Mouse (Mus musculus) ovary, postnatal 14 days (tissue): Measurements from ENCODE around the gene Hapln3.

Source experiments
- DNase-seq: peaks from one replicate; pipeline ENCODE4 v3.0.0; 2022; ENCODE audit warnings: low spot score

Hapln3 gene

GRCm38 (mm10) chr7:79130843-79131444 lies at the start of gene Hapln3:
TSS of gene Hapln3 (minus strand) at chr7:79131018.
- DNase-seq = no peak

GRCm38 (mm10) chr7:79173800-79174199 lies 43.0 kb upstream of the Hapln3 start:
- no peak for DNase-seq

DNA sequence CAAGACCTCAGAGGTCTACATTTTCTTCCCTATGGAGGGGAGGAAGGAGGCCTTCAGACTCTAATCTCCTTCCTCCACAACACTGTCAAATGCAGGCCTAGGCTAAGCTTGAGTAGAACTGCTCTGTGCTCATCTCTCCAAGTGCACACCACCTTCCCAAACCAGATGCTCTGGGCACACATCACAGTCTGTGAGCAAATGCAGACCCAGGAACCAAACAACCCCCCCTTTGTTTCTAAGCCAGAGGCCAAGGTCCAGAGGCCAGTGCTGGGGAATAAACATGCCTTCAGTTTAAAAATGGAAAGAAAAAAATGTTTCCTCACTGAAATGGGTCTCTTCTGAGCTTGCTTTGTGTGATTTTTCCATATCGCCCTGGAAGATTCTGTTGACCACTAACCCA lies 41.0 kb upstream of the Hapln3 start:
- no peak for DNase-seq

- DNase-seq = no peak
Observed at GRCm38 (mm10) chr7:79167006-79167562, 36.3 kb upstream of the Hapln3 start.

DNA sequence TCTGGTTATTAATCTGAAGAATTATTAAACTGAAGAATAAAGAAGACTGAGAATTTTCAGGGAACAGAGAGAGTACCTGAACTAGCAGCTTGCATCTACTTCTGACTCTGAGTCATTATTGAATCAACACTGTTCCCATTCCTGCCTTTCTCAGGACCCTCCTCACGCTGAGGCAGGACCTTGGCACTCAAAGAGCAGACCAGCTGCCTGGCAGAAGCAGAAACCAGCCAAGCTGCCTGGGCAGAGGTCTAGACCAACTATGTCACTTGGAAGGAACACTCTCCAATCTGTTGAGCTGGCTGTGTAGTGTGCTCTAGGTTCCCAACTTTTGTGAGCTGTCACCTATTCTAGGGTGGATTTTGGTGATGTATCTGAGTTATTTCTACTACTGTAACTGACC lies 28.6 kb upstream of the Hapln3 start:
- no peak for DNase-seq

- DNase-seq = no peak
Observed at GRCm38 (mm10) chr7:79149522-79149921, 18.7 kb upstream of the Hapln3 start.

DNA sequence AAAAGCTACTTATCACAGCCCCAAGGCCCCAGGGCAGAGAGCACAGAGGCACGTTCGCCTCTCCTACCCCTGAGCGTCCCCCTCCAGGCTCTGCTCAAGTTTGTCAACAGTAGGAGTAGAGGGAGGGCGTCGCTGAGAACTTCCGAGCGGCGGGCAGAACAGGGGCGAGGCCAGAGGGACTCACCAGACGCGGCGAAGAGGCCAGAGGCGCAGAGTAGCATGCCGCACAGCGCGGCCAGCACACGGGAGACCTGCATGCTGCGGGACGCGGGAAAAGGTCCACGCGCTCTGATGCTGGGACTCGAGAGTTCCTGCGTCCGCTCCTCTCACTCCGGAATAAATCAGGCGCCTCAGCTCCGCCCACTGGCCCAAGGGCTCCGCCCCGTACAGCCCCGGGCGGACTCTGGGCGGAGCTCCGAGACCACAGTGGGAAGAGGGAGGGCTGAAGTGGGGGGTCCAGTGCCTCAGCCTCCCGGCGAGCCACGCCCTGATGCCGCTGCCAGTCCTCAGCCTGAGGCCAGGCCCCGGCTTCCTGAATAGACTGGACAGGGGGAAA lies 18.0 kb upstream of the Hapln3 start, which contains the start of gene Mfge8:
Gene Mfge8 (minus strand): TSS at position 350 of the 556 bp plus-strand sequence.
- DNase-seq = peak; percentile 76

- DNase-seq = no peak
Observed at GRCm38 (mm10) chr7:79147931-79148653, 17.3 kb upstream of the Hapln3 start.

DNA sequence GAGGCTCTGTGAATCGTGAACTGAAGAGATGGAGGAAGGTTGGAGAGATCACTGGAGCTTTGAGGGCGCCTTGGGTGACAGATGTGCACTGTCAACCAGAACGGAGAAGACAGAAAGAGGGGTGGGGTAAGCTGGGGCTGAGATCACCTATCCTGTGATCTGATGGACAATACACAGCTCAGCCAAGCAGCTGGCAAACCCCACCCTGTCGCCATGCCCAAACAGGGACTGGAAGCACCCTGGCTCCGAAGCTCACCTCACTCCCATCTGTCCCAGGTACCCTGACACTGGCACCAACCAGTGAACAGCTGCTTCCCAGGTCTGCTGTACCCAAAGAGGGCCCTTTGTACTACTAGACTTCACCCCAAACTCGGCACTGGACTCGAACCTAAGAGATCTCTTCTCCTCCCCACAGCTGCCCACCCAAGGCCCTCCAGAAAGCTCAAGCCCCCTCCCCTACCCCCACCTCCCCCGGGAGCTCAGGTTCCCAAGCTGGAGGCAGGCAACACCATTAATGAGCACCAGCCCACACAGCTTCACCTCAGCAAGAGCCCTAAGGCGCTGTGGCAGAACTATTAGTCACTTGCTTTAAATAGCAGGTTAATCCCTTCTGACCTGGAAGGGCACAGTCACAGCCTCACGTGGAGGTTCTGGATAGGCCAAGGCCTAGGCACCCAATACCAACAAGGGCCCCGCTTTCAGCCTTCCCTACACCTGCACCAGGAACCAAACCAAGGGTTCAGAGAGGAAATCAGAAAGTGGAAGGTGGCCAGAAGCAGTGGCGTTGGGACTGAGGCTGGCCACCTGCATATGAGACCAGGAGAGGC lies 16.4 kb upstream of the Hapln3 start:
- DNase-seq = no peak

DNA sequence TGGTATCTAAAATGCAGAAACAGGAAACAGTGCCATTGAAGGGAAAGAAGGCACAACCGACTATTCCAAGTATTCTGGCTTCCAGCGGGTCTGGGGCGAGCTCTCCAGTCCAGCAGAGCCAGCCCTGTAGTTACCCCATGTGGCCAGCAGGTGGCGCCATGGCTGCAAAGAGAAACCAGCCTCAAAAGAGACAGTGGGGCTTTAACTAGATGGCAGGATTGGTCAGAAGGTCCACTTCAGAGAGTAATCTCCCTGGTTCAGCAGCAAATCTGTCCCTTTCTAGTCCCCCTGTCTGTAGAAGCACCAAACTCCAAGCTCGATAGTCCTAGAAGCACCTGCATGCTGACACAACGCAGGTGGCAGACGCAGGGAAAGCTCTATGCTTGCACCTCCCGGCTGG lies 10.1 kb upstream of the Hapln3 start:
- peak; percentile 80 for DNase-seq

GRCm38 (mm10) chr7:79139891-79140591 lies 9.2 kb upstream of the Hapln3 start:
- DNase-seq = no peak

- DNase-seq = no peak
Observed at GRCm38 (mm10) chr7:79139328-79139824, 8.6 kb upstream of the Hapln3 start.

- no peak for DNase-seq
Observed at GRCm38 (mm10) chr7:79133391-79133790, 2.6 kb upstream of the Hapln3 start.

GRCm38 (mm10) chr7:79130385-79130784 lies 433 bp downstream of the Hapln3 start:
- DNase-seq = no peak

DNA sequence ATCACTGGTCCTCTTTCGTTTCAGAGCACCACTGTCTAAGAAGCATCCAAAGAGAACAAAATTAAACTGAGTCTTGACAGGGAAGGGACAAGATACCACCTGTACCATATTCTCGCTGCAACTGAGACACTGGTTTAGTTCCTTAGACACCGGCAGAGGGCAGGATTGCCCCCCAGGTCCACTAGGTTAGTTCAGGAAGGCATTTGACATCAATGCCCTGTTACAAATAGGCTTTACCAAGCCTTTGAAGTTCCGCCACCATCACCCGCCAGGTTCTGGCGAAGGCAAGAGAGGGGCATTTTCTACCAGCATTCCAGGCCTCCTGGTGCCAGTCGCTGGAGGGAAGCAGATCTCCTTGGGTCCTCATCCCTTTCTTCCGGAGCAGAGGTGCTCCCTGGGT lies 935 bp downstream of the Hapln3 start:
- no peak for DNase-seq

DNA sequence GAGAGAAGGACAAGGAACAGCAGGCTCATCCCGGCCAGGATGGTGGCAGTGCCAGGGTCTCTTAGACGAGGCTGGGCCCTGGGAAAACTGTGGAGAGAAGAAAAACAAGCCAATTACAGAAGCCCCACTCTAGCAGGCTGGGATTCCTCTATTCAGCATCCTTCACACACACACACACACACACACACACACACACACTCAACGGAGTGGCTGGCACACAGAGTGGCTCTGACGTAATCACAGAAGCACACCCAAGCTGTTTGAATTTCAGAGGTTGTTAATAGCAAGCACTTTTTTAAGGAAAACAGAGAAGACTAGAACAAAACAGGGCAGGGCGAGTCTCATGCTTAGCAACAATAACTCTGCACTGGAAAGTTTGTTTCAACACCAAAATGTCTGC lies 7.4 kb downstream of the Hapln3 start:
- DNase-seq = no peak

DNA sequence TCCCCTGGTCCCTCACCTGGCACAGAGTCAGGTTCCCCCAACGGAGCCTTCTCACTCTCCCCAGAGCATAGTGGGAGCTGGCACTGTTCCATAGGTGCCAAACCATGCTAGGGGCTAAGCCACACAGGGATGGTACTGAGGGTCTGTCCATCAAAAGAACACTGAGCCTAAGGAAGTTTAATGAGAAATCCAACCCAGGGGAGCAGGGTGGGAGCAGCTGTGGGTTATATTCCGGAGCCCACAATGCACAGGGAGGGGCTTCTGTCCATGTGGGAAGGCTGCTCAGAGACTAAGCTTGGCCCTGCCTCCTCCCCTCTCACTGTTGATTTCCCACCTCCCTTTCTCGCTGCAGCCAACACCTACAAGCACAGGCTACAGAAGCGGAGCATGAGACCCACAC lies 17.0 kb downstream of the Hapln3 start:
- no peak for DNase-seq

DNA sequence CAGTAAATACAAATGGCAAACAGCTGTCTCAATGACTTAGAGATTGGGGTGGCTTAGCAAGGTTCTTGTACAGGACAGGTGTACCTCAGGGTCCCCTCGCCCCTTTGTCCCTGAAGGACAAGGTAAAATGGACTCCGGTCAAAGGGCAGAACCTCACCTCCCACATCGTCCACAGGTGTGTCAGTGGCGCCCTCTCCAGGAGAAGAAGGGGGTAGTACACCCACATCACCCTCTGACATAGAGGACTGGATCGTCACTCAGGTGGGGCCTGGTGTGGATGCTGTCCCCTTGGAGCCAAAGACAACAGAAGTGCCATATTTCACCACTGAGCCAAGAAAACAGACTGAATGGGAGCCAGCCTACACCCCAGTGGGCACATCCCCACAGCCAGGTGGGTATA lies 34.3 kb downstream of the Hapln3 start:
- no peak for DNase-seq

- peak; percentile 3 for DNase-seq
Observed at GRCm38 (mm10) chr7:79089111-79089510, 41.7 kb downstream of the Hapln3 start.

DNA sequence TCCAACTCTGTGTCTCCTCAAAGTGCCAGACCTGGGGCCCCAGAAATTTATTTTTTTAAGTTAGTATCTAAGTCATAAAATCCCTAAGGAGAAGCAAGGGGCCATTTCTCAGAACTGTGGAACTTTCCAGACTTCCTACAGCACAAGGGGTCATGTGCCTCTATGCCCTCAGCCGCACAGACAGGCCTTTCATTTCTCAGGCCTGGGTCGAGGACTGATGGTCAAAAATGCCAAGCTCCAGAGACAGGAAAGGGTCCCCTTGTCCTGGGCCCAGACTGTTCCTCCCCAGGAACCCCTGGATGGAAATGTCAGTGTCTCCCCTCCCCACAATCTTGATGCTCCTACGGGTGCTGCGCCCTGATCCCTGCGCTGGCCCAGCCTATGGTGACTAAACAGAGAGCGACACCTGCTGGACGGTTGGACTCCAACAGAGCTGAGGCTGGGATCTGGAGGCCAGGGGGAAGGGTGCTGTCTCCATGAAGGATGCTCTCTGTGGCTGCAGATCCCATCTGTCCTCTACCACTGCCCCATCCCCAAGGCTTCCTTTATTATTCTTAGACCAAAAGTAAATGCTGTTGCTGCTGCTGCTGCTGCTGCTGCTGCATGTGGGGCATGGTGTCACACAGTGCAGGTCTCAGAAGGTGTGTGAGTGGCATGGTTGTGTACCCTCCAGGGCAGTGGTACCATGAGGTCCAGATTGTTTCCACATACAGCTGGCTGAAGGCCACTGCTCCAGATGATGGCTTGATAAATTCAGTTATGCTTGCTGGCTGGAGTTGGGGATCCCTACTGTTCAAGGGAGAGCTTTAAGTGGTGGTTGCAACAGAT lies 50.0 kb downstream of the Hapln3 start:
- peak; percentile 50 for DNase-seq

DNA sequence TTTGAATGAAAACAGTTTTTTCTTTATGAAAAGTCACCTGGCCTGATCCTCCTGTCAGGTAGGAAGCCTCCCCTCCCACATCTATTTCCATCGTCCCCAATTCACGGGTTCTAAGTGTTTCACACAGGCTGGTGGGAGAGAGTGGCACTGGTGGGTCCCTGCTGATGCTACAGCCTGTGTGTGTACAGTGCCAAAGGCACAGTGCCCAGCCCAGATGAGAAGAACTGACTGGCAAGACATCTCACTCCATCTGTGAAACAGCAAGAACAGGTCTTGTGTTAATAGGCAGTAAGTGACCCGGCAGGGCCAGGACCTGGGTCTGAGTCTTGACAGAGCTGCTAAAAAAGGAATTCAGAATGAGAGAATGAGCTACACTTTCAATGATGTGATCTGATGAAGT lies 51.6 kb downstream of the Hapln3 start:
- no peak for DNase-seq
